Mouse (Mus musculus) liver, embryonic 14.5 days (tissue): ENCODE data around the gene Med23.
A peak's percentile ranks its signal among the peaks of the same experiment; 100 is the strongest.

ENCODE experiments used
- CTCF ChIP-seq: IDR thresholded peaks from 2 replicates; pipeline ENCODE4 v1.5.1; 2016; ENCODE audit warnings: antibody characterized with exemption, low read depth, control low read depth
- EP300 ChIP-seq: IDR thresholded peaks from 2 replicates; pipeline ENCODE4 v1.6.1; 2016; ENCODE audit warnings: antibody characterized with exemption, low read depth

- TF ChIP-seq CTCF: peak; percentile 7; the same call in 1 of the 2 replicates
- TF ChIP-seq EP300: no peak
These were observed 45.9 kb upstream of the Med23 start for GRCm38 (mm10) chr10:24823697-24824535.
